Mouse (Mus musculus) liver, embryonic 14.5 days (tissue): ENCODE results near the gene Csmd2. TPM values are rescaled to one million over a fixed set of nuclear protein-coding genes. Genes with fewer than 3 reads are reported as not detected.

Experiments used
- ATAC-seq: fragments of 200-750 bp; cut with Nextera tagmentation; 2 replicates; pipeline ENCODE4 v1.8.0; 2017; ENCODE audit warnings: moderate number of reproducible peaks, mild to moderate bottlenecking, moderate library complexity; ENCODE audit not compliant: insufficient read depth
- DNase-seq, 3 experiments: peaks; one replicate each; pipeline ENCODE4 v3.0.0-alpha.2; 2012 to 2013; ENCODE audit warnings: low read depth in 3 of 3, low spot score in 3 of 3
- H3K27ac ChIP-seq: fragments of 300-500 bp; sonication (generic); 2 replicates; pipeline ENCODE4 v1.5.1; 2014; ENCODE audit warnings: moderate library complexity, mild to moderate bottlenecking, control low read depth, inconsistent platforms
- H3K27me3 ChIP-seq: fragments of 300-500 bp; sonication (generic); 2 replicates; pipeline ENCODE4 v1.6.1; 2014; ENCODE audit warnings: mild to moderate bottlenecking, low read length, moderate library complexity; ENCODE audit not compliant: control insufficient read depth, insufficient read depth
- H3K36me3 ChIP-seq: fragments of 300-500 bp; sonication (generic); replicated peaks from 2 replicates; pipeline ENCODE4 v1.6.1; 2014; ENCODE audit warnings: low read depth; ENCODE audit not compliant: control insufficient read depth, insufficient read depth
- H3K4me1 ChIP-seq, 2 experiments: fragments of 200-500 bp in 1 of 2; fragments of 300-500 bp in 1 of 2; sonication (generic) in 1 of 2; replicated peaks; 2 replicates each; pipeline ENCODE4 v1.6.1; 2012 to 2014; ENCODE audit warnings: antibody characterized with exemption in 1 of 2, inconsistent platforms in 1 of 2, low read length in 1 of 2; ENCODE audit not compliant: control insufficient read depth in 2 of 2, insufficient read depth in 2 of 2
- H3K4me2 ChIP-seq: fragments of 300-500 bp; sonication (generic); 2 replicates; pipeline ENCODE4 v1.6.1; 2014; ENCODE audit warnings: low read depth, mild to moderate bottlenecking, control low read depth, moderate library complexity
- H3K4me3 ChIP-seq, 2 experiments: fragments of 200-500 bp in 1 of 2; fragments of 300-500 bp in 1 of 2; sonication (generic) in 1 of 2; 2 replicates each; pipeline ENCODE4 v1.5.1; 2012 to 2014; ENCODE audit warnings: low read depth in 2 of 2, low read length in 2 of 2, mild to moderate bottlenecking in 2 of 2, control low read depth in 1 of 2, inconsistent platforms in 1 of 2, moderate library complexity in 1 of 2; ENCODE audit not compliant: insufficient read depth in 1 of 2
- H3K9ac ChIP-seq: fragments of 300-500 bp; sonication (generic); replicated peaks from 2 replicates; pipeline ENCODE4 v1.6.1; 2014; ENCODE audit warnings: mild to moderate bottlenecking, control low read depth, moderate library complexity
- H3K9me3 ChIP-seq: fragments of 300-500 bp; sonication (generic); 2 replicates; pipeline ENCODE4 v1.6.1; 2016; ENCODE audit warnings: low read length, mixed read lengths; ENCODE audit not compliant: control insufficient read depth
- CTCF ChIP-seq: IDR thresholded peaks from 2 replicates; pipeline ENCODE4 v1.5.1; 2016; ENCODE audit warnings: antibody characterized with exemption, low read depth, control low read depth
- EP300 ChIP-seq: IDR thresholded peaks from 2 replicates; pipeline ENCODE4 v1.6.1; 2016; ENCODE audit warnings: antibody characterized with exemption, low read depth
- WGBS: fragments of 180-500 bp; shearing (Covaris S2); extraction: QIAGEN DNeasy Blood & Tissue Kit; methylation state at CpG from one replicate; pipeline ENCODE4 v1.1.7; 2014; ENCODE audit not compliant: insufficient replicate concordance; 5-methylcytosine and 5-hydroxymethylcytosine counted together
- polyA plus RNA-seq, 2 experiments: library from polyadenylated mRNA; depleted of rRNA in 1 of 2; stranded (reverse) in 1 of 2; unstranded in 1 of 2; fragments of >200 nt; fragmentation: Nextera tagmentation in 1 of 2; extraction: Ambion mirVana in 1 of 2; gene quantifications; 2 replicates each; pipeline versions ENCODE4 v1.2.1 to v1.2.3; 2012 to 2014

Csmd2 gene
- polyA plus RNA-seq, 2 experiments, result 0.01 TPM; not detected in 1

GRCm38 (mm10) chr4:128270177-128270576 lies 282.5 kb downstream of the Csmd2 start:
- Histone ChIP-seq H3K9me3 (no peaks in the 10 kb centered on the region; the same call in 1 of the 2 replicates), H3K4me3 (no peak overlapping the region), H3K4me2 (no peak overlapping the region), H3K27me3 (no peaks in the 10 kb centered on the region), H3K36me3 (no peaks in the 10 kb centered on the region), H3K27ac (no peak overlapping the region), H3K4me1 (no peaks in the 10 kb centered on the region), H3K9ac (no peak overlapping the region)
- WGBS, result 64% methylated on average over 10 of the region's 10 CpGs
- DNase-seq (no peak), ATAC-seq (no peak)
- no peak for TF ChIP-seq CTCF
- TF ChIP-seq EP300, result no peak

- Histone ChIP-seq H3K4me1 (no peaks in the 10 kb centered on the region), H3K36me3 (no peaks in the 10 kb centered on the region), H3K4me3 (no peak overlapping the region), H3K27ac (no peak overlapping the region), H3K9ac (no peak overlapping the region), H3K27me3 (no peaks in the 10 kb centered on the region), H3K9me3 (no peaks in the 10 kb centered on the region; the same call in 1 of the 2 replicates), H3K4me2 (no peak overlapping the region)
- no peak for DNase-seq
- TF ChIP-seq CTCF, result no peak
- no peak for TF ChIP-seq EP300
- 65% methylated on average over 19 of the region's 19 CpGs for WGBS
- no peak for ATAC-seq
These were observed 283.3 kb downstream of the Csmd2 start for GRCm38 (mm10) chr4:128270931-128271330.

GRCm38 (mm10) chr4:128272501-128272900 lies 284.8 kb downstream of the Csmd2 start:
- Histone ChIP-seq H3K27ac (no peak overlapping the region), H3K4me3 (no peak overlapping the region), H3K9me3 (no peaks in the 10 kb centered on the region), H3K4me1 (no peaks in the 10 kb centered on the region), H3K27me3 (no peaks in the 10 kb centered on the region), H3K4me2 (no peak overlapping the region), H3K36me3 (no peaks in the 10 kb centered on the region), H3K9ac (no peak overlapping the region)
- DNase-seq (no peak), ATAC-seq (no peak)
- 47% methylated on average over 6 of the region's 6 CpGs for WGBS
- TF ChIP-seq EP300, result no peak
- TF ChIP-seq CTCF, result no peak

- WGBS, result 62% methylated on average over 11 of the region's 11 CpGs
- DNase-seq, result no peak
- H3K27me3 ChIP-seq, result no peaks in the 10 kb centered on the region
- H3K27ac ChIP-seq, result no peak overlapping the region
- H3K4me1 ChIP-seq, result no peaks in the 10 kb centered on the region
- H3K9ac ChIP-seq, result no peak overlapping the region
- ATAC-seq, result no peak
- no peaks in the 10 kb centered on the region for H3K9me3 ChIP-seq
- H3K4me3 ChIP-seq, result no peak overlapping the region
- no peaks in the 10 kb centered on the region for H3K36me3 ChIP-seq
- TF ChIP-seq CTCF (no peak), EP300 (no peak)
- no peak overlapping the region for H3K4me2 ChIP-seq
These were observed 285.5 kb downstream of the Csmd2 start for GRCm38 (mm10) chr4:128273146-128273545.

- no peak overlapping the region for H3K4me3 ChIP-seq
- H3K27me3 ChIP-seq, result no peaks in the 10 kb centered on the region
- no peaks in the 10 kb centered on the region for H3K36me3 ChIP-seq
- ATAC-seq (no peak), DNase-seq (no peak)
- H3K9ac ChIP-seq, result no peak overlapping the region
- no peaks in the 10 kb centered on the region for H3K4me1 ChIP-seq
- no peak overlapping the region for H3K4me2 ChIP-seq
- H3K27ac ChIP-seq, result no peak overlapping the region
- 53% methylated on average over 5 of the region's 5 CpGs for WGBS
- no peak for TF ChIP-seq CTCF
- no peak for TF ChIP-seq EP300
- no peaks in the 10 kb centered on the region for H3K9me3 ChIP-seq
These were observed 287.5 kb downstream of the Csmd2 start for GRCm38 (mm10) chr4:128275116-128275515.
